Mouse (Mus musculus) limb, embryonic 12.5 days (tissue): ENCODE data around the gene Hpse. TPM values are rescaled to one million over a fixed set of nuclear protein-coding genes. Genes with fewer than 3 reads are reported as not detected.

Experiments
- ATAC-seq: fragments of 200-750 bp; cut with Nextera tagmentation; 2 replicates; pipeline ENCODE4 v1.8.0; 2017; ENCODE audit warnings: low read depth, moderate TSS enrichment; ENCODE audit not compliant: insufficient number of reproducible peaks, insufficient read depth, low FRiP score, low TSS enrichment
- H3K27ac ChIP-seq: fragments of 300-500 bp; sonication (generic); 2 replicates; pipeline ENCODE4 v1.5.1; 2016; ENCODE audit warnings: mild to moderate bottlenecking, moderate library complexity
- H3K27me3 ChIP-seq: fragments of 300-500 bp; sonication (generic); 2 replicates; pipeline ENCODE4 v1.6.1; 2016; ENCODE audit warnings: mild to moderate bottlenecking, moderate library complexity
- H3K36me3 ChIP-seq: fragments of 300-500 bp; sonication (generic); 2 replicates; pipeline ENCODE4 v1.6.1; 2016; ENCODE audit warnings: mild to moderate bottlenecking, moderate library complexity
- H3K4me1 ChIP-seq: fragments of 300-500 bp; sonication (generic); replicated peaks from 2 replicates; pipeline ENCODE4 v1.6.1; 2016
- H3K4me2 ChIP-seq: fragments of 300-500 bp; sonication (generic); 2 replicates; pipeline ENCODE4 v1.6.1; 2016; ENCODE audit warnings: mild to moderate bottlenecking, moderate library complexity
- H3K4me3 ChIP-seq: fragments of 300-500 bp; sonication (generic); replicated peaks from 2 replicates; pipeline ENCODE4 v1.5.1; 2016; ENCODE audit warnings: mild to moderate bottlenecking
- H3K9ac ChIP-seq: fragments of 300-500 bp; sonication (generic); replicated peaks from 2 replicates; pipeline ENCODE4 v1.6.1; 2016; ENCODE audit warnings: mild to moderate bottlenecking, moderate library complexity
- H3K9me3 ChIP-seq: fragments of 300-500 bp; sonication (generic); 2 replicates; pipeline ENCODE4 v1.6.1; 2016; ENCODE audit warnings: mild to moderate bottlenecking, moderate library complexity
- WGBS: fragments of 180-500 bp; shearing (Covaris S2); methylation state at CpG from one replicate; pipeline ENCODE4 v1.1.7; 2016; 5-methylcytosine and 5-hydroxymethylcytosine counted together
- polyA plus RNA-seq: library from polyadenylated mRNA; unstranded; fragments of >200 nt; fragmentation: Nextera tagmentation; extraction: Ambion mirVana; gene quantifications from 2 replicates; pipeline ENCODE4 v1.2.1, GENCODE M21; 2016

The Hpse gene
- 3.7 and 4.3 TPM in 2 replicates for polyA plus RNA-seq

GRCm38 (mm10) chr5:100719235-100720088 is at the start of gene Hpse:
Hpse (minus strand) TSS chr5:100719716.
- Histone ChIP-seq H3K4me3 (peak within 1 kb of the TSS; percentile 59), H3K4me1 (no peaks in the 10 kb centered on the region; the same call in 1 of the 2 replicates), H3K27me3 (peaks cover 32% of the 10 kb centered on the region), H3K36me3 (no peaks in the 10 kb centered on the region), H3K4me2 (peak within 1 kb of the TSS; percentile 96), H3K9ac (peak within 1 kb of the TSS; percentile 67), H3K27ac (no peak within 1 kb of the TSS), H3K9me3 (peaks cover 4% of the 10 kb centered on the region; the same call in 1 of the 2 replicates)
- WGBS = under 1% methylated on average over 54 of the region's 56 CpGs
- ATAC-seq = peak; percentile 83

- H3K9me3 ChIP-seq = no peaks in the 10 kb centered on the region
- H3K4me2 ChIP-seq = no peak overlapping the region
- H3K27ac ChIP-seq = no peak overlapping the region
- no peak for ATAC-seq
- no peaks in the 10 kb centered on the region for H3K4me1 ChIP-seq
- WGBS = 90% methylated on average over 7 of the region's 7 CpGs
- H3K4me3 ChIP-seq = no peak overlapping the region
- H3K9ac ChIP-seq = no peak overlapping the region
- H3K36me3 ChIP-seq = peaks cover 90% of the 10 kb centered on the region
- no peaks in the 10 kb centered on the region for H3K27me3 ChIP-seq
Observed at GRCm38 (mm10) chr5:100766026-100766425, 46.5 kb upstream of the Hpse start.

- H3K4me1 ChIP-seq = no peaks in the 10 kb centered on the region
- H3K9ac ChIP-seq = no peak overlapping the region
- peaks cover 9% of the 10 kb centered on the region; the same call in 1 of the 2 replicates for H3K9me3 ChIP-seq
- peaks cover 56% of the 10 kb centered on the region for H3K36me3 ChIP-seq
- no peak overlapping the region for H3K4me2 ChIP-seq
- no peaks in the 10 kb centered on the region for H3K27me3 ChIP-seq
- WGBS = 91% methylated on average over 7 of the region's 7 CpGs
- H3K4me3 ChIP-seq = no peak overlapping the region
- no peak for ATAC-seq
- H3K27ac ChIP-seq = no peak overlapping the region
Observed at GRCm38 (mm10) chr5:100761736-100762135, 42.2 kb upstream of the Hpse start.

GRCm38 (mm10) chr5:100760049-100760663 is 40.6 kb upstream of the Hpse start:
- Histone ChIP-seq H3K4me3 (no peak overlapping the region), H3K4me1 (no peaks in the 10 kb centered on the region), H3K9ac (no peak overlapping the region), H3K9me3 (peaks cover 9% of the 10 kb centered on the region; the same call in 1 of the 2 replicates), H3K4me2 (no peak overlapping the region), H3K36me3 (peaks cover 41% of the 10 kb centered on the region), H3K27ac (no peak overlapping the region), H3K27me3 (no peaks in the 10 kb centered on the region)
- no peak for ATAC-seq
- 89% methylated on average over 10 of the region's 10 CpGs for WGBS

GRCm38 (mm10) chr5:100758121-100758520 is 38.6 kb upstream of the Hpse start:
- Histone ChIP-seq H3K4me2 (no peak overlapping the region), H3K27me3 (no peaks in the 10 kb centered on the region), H3K9ac (no peak overlapping the region), H3K4me3 (no peak overlapping the region), H3K9me3 (peaks cover 9% of the 10 kb centered on the region; the same call in 1 of the 2 replicates), H3K4me1 (no peaks in the 10 kb centered on the region), H3K27ac (no peak overlapping the region), H3K36me3 (peaks cover 20% of the 10 kb centered on the region)
- WGBS = 93% methylated on average over 5 of the region's 5 CpGs
- ATAC-seq = no peak

- H3K9ac ChIP-seq = no peak overlapping the region
- ATAC-seq = no peak
- H3K4me1 ChIP-seq = no peaks in the 10 kb centered on the region
- H3K27me3 ChIP-seq = no peaks in the 10 kb centered on the region
- H3K4me2 ChIP-seq = no peak overlapping the region
- H3K4me3 ChIP-seq = no peak overlapping the region
- peaks cover 9% of the 10 kb centered on the region; the same call in 1 of the 2 replicates for H3K9me3 ChIP-seq
- no peak overlapping the region for H3K27ac ChIP-seq
- no peaks in the 10 kb centered on the region for H3K36me3 ChIP-seq
- WGBS = 67% methylated on average over 7 of the region's 7 CpGs
Observed at GRCm38 (mm10) chr5:100753407-100753806, 33.9 kb upstream of the Hpse start.

GRCm38 (mm10) chr5:100751655-100752054 is 32.1 kb upstream of the Hpse start:
- ATAC-seq = no peak
- no peak overlapping the region for H3K27ac ChIP-seq
- H3K9me3 ChIP-seq = no peaks in the 10 kb centered on the region
- H3K27me3 ChIP-seq = no peaks in the 10 kb centered on the region
- H3K9ac ChIP-seq = no peak overlapping the region
- WGBS = 55% methylated on average over 4 of the region's 4 CpGs
- H3K4me1 ChIP-seq = no peaks in the 10 kb centered on the region
- H3K4me2 ChIP-seq = no peak overlapping the region
- no peaks in the 10 kb centered on the region for H3K36me3 ChIP-seq
- H3K4me3 ChIP-seq = no peak overlapping the region

- Histone ChIP-seq H3K36me3 (no peaks in the 10 kb centered on the region), H3K4me2 (no peak overlapping the region)
- 82% methylated on average over 10 of the region's 10 CpGs for WGBS
Observed at GRCm38 (mm10) chr5:100750617-100751255, 31.2 kb upstream of the Hpse start.

GRCm38 (mm10) chr5:100738802-100739201 is 19.3 kb upstream of the Hpse start:
- H3K4me2 ChIP-seq = no peak overlapping the region
- no peaks in the 10 kb centered on the region for H3K36me3 ChIP-seq
- no peaks in the 10 kb centered on the region for H3K27me3 ChIP-seq
- H3K4me1 ChIP-seq = no peaks in the 10 kb centered on the region
- no peak overlapping the region for H3K27ac ChIP-seq
- peaks cover 16% of the 10 kb centered on the region; the same call in 1 of the 2 replicates for H3K9me3 ChIP-seq
- no peak for ATAC-seq
- WGBS = 90% methylated on average over 8 of the region's 8 CpGs
- no peak overlapping the region for H3K9ac ChIP-seq
- H3K4me3 ChIP-seq = no peak overlapping the region

More at GRCm38 (mm10) chr5:100750617-100751255, 31.2 kb upstream of the Hpse start:
- Histone ChIP-seq H3K27me3 (no peaks in the 10 kb centered on the region), H3K27ac (no peak overlapping the region), H3K4me1 (no peaks in the 10 kb centered on the region), H3K9ac (no peak overlapping the region), H3K4me3 (no peak overlapping the region), H3K9me3 (no peaks in the 10 kb centered on the region)
- ATAC-seq = no peak

GRCm38 (mm10) chr5:100736919-100737318 is 17.4 kb upstream of the Hpse start:
- Histone ChIP-seq H3K36me3 (no peaks in the 10 kb centered on the region), H3K9me3 (peaks cover 16% of the 10 kb centered on the region; the same call in 1 of the 2 replicates), H3K4me1 (no peaks in the 10 kb centered on the region), H3K4me3 (no peak overlapping the region), H3K4me2 (no peak overlapping the region), H3K9ac (no peak overlapping the region), H3K27me3 (no peaks in the 10 kb centered on the region), H3K27ac (no peak overlapping the region)
- no peak for ATAC-seq
- 88% methylated on average over 8 of the region's 8 CpGs for WGBS

- Histone ChIP-seq H3K9me3 (peaks cover 8% of the 10 kb centered on the region; the same call in 1 of the 2 replicates), H3K4me3 (no peak overlapping the region), H3K4me1 (no peaks in the 10 kb centered on the region), H3K27me3 (no peaks in the 10 kb centered on the region), H3K36me3 (no peaks in the 10 kb centered on the region), H3K4me2 (no peak overlapping the region), H3K27ac (no peak overlapping the region), H3K9ac (no peak overlapping the region)
- no peak for ATAC-seq
- WGBS = 85% methylated on average over 4 of the region's 4 CpGs
Observed at GRCm38 (mm10) chr5:100734535-100734934, 15.0 kb upstream of the Hpse start.
